11 mouse cellular contexts compared by ENCODE assay signal in genomic region chr11:68150938-68151337, GRCm38 (mm10).
A peak's percentile ranks its signal among the peaks of the same experiment; 100 is the strongest.
DNase-seq lines count a peak whose midpoint lies in the region; ATAC-seq lines count a peak whose summit lies in the region.
"Had no signal": no experiment of that assay in that cellular context is flagged by ENCODE, and none has a peak within 500 bp of the region (broad histone marks: within the 10 kb centered on the region; RNA-seq: fewer than 3 reads in every experiment).

No protein-coding gene starts in this region.

- ATAC-seq in heart, embryonic 12.5 days (ENCODE audit: insufficient number of reproducible peaks, low FRiP score): no peak
- peak; percentile 73 for ATAC-seq in neural tube, embryonic 15.5 days (ENCODE audit: low FRiP score)
- ATAC-seq: Patski had no signal

- DNase-seq in heart, adult 9 months (ENCODE audit: low spot score in 2 of 2): no peak
- peak; percentile 80 for DNase-seq in forebrain, embryonic 10.5 days (ENCODE audit: extremely low spot score, low spot score)
- no peak for DNase-seq in limb, embryonic 10.5 days (ENCODE audit: low spot score)
- DNase-seq in kidney, postnatal 14 days: no peak
- no peak for DNase-seq in gastrocnemius, postnatal 4 days (ENCODE audit: low spot score in 2 of 2)
- no peak for DNase-seq in gastrocnemius, adult 18-20 months (ENCODE audit: low spot score)
- DNase-seq: gastrocnemius, postnatal 25 days had no signal

- no peak overlapping the region for H3K9ac ChIP-seq in heart, embryonic 12.5 days
- H3K9ac ChIP-seq in neural tube, embryonic 15.5 days (replicated peaks): no peak overlapping the region
- H3K9ac ChIP-seq: liver, embryonic 14.5 days had no signal

- peak overlapping the region; percentile 17; the same call in 1 of the 2 replicates for H3K4me2 ChIP-seq in heart, embryonic 12.5 days
- peak overlapping the region; percentile 13; the same call in 1 of the 2 replicates for H3K4me2 ChIP-seq in neural tube, embryonic 15.5 days

- peaks cover 16% of the 10 kb centered on the region for H3K4me1 ChIP-seq in heart, embryonic 12.5 days (replicated peaks)
- H3K4me1 ChIP-seq in forebrain, embryonic 10.5 days: peaks cover 68% of the 10 kb centered on the region
- H3K4me1 ChIP-seq in limb, embryonic 10.5 days: peaks cover 35% of the 10 kb centered on the region
- H3K4me1 ChIP-seq in neural tube, embryonic 15.5 days: peaks cover 35% of the 10 kb centered on the region

- no peaks in the 10 kb centered on the region for H3K9me3 ChIP-seq in heart, embryonic 12.5 days (replicated peaks)
- no peaks in the 10 kb centered on the region; the same call in 1 of the 2 replicates for H3K9me3 ChIP-seq in forebrain, embryonic 10.5 days
- H3K9me3 ChIP-seq in limb, embryonic 10.5 days (replicated peaks): no peaks in the 10 kb centered on the region
- H3K9me3 ChIP-seq in neural tube, embryonic 15.5 days (replicated peaks): no peaks in the 10 kb centered on the region

- no peak overlapping the region for H3K4me3 ChIP-seq in heart, embryonic 12.5 days
- H3K4me3 ChIP-seq in forebrain, embryonic 10.5 days: no peak overlapping the region; the same call in 1 of the 2 replicates
- no peak overlapping the region for H3K4me3 ChIP-seq in limb, embryonic 10.5 days
- H3K4me3 ChIP-seq in neural tube, embryonic 15.5 days (replicated peaks): no peak overlapping the region

- H3K27ac ChIP-seq in heart, embryonic 12.5 days (ENCODE audit: poor library complexity, severe bottlenecking): no peak overlapping the region
- H3K27ac ChIP-seq in forebrain, embryonic 10.5 days: peak overlapping the region; percentile 78
- peak overlapping the region; percentile 25; the same call in 1 of the 2 replicates for H3K27ac ChIP-seq in limb, embryonic 10.5 days
- H3K27ac ChIP-seq in neural tube, embryonic 15.5 days (replicated peaks): peak overlapping the region; percentile 39
- H3K27ac ChIP-seq: liver, embryonic 14.5 days had no signal

- H3K27me3 ChIP-seq in heart, embryonic 12.5 days (replicated peaks): no peaks in the 10 kb centered on the region
- peaks cover 50% of the 10 kb centered on the region for H3K27me3 ChIP-seq in forebrain, embryonic 10.5 days (ENCODE audit: poor library complexity, severe bottlenecking)
- H3K27me3 ChIP-seq in limb, embryonic 10.5 days (ENCODE audit: low read depth, poor library complexity, severe bottlenecking): peaks cover 29% of the 10 kb centered on the region
- no peaks in the 10 kb centered on the region for H3K27me3 ChIP-seq in neural tube, embryonic 15.5 days (replicated peaks)
- H3K27me3 ChIP-seq: Patski had no signal

- H3K36me3 ChIP-seq in heart, embryonic 12.5 days: no peaks in the 10 kb centered on the region
- H3K36me3 ChIP-seq in forebrain, embryonic 10.5 days (replicated peaks): no peaks in the 10 kb centered on the region
- no peaks in the 10 kb centered on the region for H3K36me3 ChIP-seq in limb, embryonic 10.5 days
- H3K36me3 ChIP-seq in neural tube, embryonic 15.5 days: no peaks in the 10 kb centered on the region

- WGBS in heart, embryonic 12.5 days: 63% methylated on average over 2 of the region's 2 CpGs
- 14% methylated on average over 2 of the region's 2 CpGs for WGBS in forebrain, embryonic 10.5 days
- WGBS in limb, embryonic 10.5 days: 40% methylated on average over 2 of the region's 2 CpGs
- 23% methylated on average over 2 of the region's 2 CpGs for whole genome bisulfite sequencing in neural tube, embryonic 15.5 days
